Mouse (Mus musculus) cerebellum, adult 9-11 months (tissue): Measurements from ENCODE around the gene Rin1.

ENCODE experiments used
- DNase-seq: peaks from one replicate; pipeline ENCODE4 v3.0.0; 2022

Rin1 gene

DNA sequence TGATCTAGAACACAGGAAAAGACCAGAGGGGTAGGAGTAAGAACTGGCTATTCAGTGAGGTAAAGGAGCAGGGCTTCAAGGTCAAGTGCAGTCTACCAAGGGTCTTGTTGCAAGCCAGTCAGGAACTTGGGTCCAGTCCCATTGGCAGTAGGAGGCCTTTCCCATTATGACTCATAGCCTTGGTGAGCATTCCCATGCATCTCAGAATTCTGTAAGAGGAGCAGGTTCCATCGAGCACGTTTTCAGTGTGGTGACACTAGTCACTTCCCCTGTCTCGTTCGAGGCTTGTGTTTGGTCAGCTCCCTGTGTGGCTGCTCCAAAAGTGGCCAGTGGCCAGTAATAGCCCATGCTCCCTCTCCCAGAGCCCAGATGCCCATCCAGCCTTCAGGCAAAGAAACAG is 4.8 kb upstream of the Rin1 start:
- no peak for DNase-seq

DNA sequence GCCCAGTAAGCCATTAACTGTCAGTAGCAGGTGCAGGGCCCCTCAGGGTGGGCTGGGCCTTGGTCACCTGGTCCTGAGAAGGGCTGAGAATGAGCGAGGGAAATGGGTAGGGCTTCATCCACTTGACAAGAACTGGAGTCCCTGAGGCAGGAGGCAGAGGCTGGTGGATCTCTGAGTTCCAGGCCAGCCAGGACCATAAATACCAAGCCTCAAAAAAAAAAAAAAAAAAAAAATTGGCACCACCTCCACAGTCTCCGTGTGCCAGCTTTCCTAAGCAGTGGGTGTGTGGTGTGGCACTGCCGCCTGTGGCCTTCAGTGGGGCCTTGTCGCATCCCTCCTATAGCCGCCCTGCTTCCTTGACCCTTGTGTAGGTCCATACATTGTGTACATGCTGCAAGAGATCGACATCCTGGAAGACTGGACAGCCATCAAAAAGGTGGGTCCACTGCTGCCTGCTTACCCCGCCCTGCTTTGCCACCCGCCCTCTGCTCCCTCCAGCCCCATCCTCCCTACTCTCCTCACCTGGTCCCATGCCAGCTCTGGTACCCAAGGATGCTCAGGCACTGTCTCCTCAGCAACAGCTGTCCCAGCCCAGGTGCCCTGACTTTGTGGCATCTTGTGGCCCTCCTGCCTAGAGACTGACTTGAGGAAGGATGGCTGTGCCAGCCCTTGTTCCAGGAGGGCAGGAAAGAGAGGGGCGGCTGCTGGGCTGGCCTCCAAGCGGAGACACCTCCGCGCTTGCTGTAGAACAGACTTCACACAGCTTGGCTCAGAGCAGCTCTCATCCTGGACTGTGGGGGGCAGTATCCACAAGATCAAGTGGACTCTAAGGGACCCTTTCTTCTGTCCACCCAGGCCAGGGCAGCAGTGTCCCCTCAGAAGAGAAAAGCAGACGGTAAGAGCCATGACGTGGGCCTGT is 1.9 kb upstream of the Rin1 start:
- peak; percentile 56 for DNase-seq

DNA sequence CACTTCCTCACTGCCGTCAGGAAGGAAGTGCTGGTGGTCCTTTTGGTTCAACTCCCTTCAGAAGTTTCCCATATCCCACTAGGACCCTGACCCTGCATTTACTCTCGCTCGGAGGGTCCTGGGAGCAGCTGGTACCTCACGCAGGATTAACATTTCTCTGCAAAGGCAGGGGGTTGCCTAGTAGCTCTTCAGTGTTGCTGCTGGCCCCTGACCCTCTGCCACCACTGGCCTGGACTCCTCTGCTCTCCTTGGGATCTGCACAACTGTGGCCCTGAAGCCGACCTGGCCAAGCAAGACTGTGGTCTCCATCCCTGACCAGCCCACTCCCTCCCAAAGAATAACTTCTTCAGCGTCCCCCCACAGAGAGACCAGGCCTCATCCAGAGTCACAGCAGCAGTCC is 956 bp upstream of the Rin1 start:
- DNase-seq, result peak; percentile 48

DNA sequence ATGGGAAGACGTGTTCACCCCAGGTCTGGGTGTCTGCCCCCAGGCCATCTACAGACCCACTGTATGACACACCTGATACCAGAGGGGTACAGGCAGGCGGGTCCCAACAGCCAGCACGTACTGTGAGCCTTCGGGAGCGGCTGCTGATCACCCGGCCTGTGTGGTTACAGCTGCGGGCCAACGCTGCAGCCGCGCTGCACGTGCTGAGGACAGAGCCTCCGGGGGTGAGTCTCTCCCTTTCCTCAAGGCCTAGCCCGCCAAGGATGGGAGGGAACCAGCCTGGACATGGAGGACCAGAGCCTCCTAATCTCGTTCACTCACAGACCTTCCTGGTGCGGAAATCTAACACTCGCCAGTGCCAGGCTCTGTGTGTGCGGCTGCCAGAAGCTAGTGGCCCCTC is 750 bp downstream of the Rin1 start:
- DNase-seq, result peak; percentile 55

DNA sequence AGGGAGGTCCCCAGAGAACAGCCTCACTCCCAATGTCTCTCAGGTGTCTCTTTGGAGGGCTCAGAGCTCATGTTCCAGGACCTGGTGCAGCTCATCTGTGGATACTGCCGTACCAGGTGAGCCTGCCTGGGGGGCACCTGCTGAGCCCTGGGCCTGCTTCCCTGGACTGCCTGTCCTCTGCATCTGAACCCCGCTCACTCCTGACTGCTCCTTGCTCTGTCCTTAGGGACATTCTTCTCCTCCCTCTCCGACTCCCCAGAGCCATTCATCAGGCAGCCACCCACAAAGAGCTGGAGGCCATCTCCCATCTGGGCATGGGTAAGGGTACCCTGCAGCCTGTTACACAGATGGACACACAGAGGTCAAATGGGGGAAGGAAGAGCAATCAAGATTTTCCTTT is 1.2 kb downstream of the Rin1 start:
- DNase-seq, result peak; percentile 52

DNA sequence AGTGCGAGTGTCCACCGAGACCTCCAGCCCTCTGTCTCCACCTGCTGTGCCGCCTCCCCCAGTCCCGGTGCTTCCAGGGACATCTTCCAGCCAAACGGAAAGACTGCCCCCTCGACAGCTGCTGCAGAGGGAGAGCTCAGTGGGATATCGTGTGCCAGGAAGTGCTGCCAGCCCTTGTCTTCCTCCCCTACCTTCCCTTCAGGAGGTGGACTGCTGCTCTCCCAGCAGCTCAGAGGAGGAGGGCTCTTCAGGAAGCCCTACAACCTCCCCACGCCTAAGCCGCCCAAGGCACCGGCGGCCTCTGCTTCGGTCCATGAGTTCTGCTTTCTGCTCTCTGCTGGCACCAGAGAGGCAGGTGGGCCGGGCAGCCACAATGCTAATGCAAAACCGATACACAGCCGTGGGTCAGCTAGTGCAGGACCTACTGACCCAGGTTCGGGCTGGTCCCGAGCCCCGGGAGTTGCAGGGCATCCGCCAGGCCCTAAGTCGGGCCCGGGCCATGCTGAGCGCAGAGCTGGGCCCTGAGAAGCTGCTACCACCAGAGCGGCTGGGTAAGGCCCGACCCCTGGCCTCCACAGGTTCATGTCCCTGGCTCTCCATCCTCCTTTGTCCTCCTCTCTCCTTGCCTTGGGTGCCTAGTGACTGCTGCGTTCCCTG is 2.0 kb downstream of the Rin1 start:
- DNase-seq, result peak; percentile 79

DNA sequence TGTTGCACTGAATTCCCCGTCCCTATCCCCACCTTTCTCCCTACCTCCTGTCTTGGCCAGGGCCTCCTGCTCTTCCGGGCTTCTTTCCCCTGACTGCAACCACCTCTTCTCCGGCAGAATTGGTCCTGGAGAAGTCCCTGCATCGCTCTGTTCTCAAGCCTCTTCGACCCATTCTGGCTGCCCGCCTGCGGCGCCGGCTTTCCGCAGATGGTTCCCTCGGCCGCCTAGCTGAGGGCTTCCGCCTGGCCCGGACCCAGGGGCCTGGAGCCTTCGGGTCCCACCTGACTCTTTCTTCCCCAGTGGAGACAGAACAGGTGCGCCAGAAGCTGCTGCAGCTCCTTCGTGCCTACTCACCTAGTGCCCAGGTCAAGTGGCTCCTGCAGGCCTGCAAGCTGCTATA is 2.6 kb downstream of the Rin1 start:
- DNase-seq, result peak; percentile 84

DNA sequence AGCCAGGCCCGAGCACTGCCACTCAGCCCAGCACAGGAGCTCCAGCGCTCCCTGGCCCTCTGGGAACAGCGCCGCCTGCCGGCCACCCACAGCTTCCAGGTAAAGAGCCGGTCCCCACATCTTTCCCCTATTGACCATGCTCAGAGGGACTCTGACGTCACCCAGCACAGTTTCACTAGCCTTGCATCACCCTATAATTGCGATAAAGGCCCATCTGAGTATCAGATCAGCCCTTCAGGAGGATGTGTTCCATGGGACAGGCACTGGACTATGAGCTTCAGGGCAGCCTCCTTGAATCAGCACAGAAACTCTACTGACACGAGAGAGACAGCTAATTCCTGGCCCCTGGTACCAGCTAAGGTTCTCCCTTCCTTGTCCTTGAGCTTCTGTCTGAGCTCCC is 3.6 kb downstream of the Rin1 start:
- DNase-seq, result peak; percentile 80

DNA sequence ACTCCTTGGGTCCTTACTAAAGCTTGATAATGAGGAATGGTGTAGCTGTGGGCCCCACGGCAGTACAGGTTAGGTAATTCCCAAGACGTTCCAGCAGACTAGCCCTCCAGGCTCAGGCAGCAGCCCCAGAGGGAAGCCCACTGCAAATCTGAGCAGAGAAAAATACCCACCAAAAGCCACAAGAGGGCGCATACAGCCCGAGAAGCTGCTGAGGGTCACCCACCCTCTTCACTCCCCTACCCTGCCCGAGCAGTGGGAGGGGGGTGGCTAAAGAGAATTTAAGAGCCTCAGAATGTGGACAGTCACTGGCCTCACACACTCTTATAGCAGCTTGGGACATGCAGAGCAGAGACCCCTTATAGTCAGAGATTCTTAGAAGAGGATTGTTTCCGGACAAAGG is 6.0 kb downstream of the Rin1 start:
- DNase-seq, result no peak

DNA sequence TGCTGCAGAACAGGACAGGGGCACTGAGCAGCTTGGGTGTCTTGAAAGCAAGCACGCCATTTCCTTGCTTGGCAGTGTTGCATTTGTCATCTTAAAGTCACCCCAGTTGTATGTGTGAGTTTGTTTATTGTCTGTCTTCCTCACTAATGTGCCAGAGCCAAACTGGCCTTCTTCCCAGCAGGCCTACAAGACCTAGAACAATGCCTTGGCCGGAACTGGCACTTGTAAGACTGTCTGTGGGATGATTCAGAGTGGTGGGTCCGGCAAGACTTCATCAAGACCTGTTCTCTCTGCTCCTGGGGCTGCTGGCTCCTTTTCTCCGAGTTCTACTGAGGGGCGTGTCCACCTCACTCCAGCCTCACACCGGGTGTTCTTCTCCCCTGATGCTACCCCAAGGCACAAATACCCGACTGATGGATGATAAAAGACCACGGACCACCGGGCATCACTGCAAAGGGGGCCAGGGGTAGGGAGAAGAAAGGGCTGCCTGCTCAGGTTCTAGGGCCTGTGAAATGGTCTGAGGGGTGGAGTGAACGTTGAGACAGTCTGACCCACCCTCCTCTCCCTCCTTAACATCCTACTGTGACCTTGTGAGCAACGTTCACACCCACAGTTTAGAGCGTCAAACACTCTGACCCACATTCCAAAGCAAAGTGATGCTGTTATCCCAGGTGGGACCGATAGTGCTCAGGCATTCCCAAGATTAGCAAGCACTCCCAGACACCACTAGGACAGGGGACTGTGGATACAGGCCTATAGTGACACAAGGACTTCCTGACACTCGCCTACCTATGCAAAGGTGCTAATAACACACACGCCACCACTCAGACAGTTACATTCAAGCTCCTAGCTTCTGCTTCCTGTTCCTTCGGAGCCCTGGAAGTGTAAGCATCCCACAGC is 7.8 kb downstream of the Rin1 start:
- no peak for DNase-seq

DNA sequence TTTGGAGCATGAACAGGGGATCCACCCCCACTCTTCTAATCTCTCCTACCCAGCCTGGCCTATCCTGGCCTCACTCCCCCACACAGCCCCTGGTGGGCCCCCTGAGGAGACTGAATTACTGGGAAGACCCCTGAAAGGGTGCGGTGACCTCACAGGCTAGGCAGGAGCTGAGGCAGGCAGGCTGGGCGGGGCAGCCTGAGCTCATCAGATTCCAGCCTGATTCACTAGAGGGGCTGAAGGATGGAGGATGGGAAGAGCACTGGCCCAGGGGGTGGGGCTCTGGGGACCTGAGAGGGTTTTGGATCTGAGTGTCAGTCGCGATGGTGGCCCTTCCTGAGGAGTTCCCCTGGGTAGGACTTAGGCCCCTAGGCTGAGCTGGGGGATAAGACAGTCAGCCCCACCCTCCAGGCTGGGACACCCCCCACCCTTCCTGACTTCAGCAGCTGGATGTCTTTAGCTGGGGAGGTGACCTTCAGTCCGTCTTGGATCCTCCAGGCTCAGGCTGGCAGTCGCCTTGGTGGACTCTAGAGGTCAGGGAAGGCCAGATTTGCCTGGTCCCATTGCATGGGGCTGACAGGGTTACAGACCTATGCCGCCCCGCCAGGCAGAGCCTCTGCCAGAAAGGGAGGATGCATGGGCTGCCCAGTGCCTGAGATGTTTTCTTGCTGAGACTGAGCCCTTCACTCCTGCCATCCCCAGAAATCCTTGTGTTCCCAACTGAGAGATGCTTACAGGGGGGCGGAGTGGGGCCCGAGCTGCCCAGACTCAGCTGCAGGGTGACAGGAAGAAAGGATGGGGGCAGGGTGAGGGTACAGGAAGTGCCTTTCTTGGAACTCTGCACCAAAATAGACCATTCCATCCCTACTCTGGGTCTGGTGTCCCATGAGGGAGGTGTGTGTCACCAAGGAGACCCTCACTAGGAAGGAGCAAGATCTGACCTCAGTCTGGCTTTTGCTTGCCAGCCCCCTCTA is 8.8 kb downstream of the Rin1 start:
- no peak for DNase-seq

DNA sequence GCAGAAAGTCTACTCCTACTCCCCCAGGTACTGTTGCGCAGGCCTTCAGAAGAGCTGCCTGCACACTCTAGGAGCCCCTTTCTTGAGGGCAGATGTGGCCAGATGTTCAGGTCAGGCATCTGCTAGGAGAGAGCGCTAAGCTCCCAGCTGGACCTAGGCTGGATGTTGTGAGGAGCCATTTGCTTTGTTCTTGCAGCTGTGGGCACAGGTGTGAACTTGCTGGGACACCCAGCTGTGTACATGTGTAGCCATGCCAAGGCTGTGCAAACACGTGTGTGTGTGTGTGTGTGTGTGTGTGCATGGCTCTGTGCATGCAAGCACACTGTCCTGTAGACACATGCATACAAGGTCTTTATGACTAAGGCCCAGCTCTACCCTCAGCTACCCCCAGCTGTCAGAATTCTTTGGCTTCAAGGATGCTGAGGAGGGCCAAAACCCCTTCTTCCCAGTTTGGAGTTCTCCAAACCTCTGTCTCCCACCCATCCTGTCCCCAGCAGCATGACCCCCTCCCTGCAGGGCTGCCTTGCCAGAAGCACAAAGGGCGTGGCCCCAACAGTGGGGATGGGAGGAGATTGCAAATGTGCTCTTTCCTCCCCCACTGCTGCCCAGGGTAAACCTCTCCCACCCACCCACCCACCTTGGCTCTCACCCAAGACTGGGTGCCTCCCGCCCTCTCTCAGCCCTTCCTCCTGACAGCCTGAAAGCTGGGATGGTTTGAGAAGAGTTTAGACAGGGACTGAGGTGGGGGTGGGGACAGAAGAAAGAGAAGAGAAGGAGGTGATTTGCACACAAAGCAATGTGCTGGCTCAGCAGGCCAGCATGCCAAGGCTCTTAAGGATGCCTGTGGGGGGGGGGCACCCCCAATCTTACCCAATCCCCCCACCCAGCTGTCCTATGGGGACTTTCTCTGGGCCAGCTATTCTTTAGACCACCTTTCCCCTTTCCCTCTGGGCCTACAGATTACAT is 10.4 kb downstream of the Rin1 start:
- DNase-seq, result no peak

DNA sequence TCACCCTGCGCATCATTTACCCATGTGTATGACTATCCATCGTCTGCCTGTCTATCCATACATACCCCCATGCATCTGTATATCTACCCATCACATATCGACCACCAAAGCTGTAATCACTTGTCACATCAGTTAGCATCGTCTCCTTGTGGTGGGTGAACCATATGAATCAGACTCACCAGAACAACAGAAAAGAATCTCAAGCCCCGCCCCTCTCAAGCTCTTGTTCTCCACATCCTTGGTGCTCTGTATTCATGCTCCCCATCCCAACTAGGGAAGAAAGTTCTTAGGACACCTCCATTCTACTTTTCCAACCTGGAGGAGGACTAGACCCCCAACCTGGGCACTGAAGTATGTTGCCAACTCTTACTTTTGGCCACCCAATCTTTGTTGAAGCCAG is 11.8 kb downstream of the Rin1 start:
- no peak for DNase-seq

DNA sequence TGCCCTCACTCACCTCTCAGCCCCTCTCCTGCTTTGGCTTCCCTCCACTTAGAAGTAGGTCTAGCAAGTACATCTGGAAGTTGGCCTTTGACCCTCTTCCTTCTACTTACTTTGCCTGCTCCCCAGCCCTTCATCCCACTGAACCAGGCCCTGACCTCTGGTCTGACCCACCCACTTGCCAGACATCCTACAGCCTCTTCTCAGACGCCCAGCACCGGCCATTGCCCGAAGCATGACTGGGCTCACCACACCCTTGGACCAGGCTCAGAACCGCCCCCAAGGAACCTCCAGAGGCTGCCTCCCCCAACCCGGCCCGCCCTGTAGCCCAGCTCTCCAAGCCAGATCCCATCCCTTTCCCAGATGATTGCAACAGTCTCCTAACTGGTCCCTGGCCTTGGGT is 12.2 kb downstream of the Rin1 start:
- no peak for DNase-seq

DNA sequence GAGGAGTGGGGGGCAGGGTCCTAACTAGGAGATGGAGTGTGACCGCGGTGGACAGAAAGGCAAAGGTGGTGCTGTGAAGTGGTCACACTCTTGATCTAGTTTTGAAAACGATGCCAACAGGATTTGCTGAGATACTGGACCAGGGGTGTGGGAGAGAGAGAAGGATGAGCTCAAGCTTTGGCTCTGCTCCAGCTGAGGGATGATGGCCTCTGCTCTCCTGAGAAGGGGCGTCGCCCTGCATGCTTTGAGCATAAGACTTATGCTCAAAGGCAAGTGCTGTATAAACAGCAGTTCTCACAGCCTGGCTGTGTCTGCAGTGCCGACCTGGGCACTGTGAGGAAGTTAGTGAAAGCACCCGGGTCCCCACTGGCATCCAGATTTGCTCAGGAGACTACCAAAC is 14.8 kb downstream of the Rin1 start:
- DNase-seq, result no peak

DNA sequence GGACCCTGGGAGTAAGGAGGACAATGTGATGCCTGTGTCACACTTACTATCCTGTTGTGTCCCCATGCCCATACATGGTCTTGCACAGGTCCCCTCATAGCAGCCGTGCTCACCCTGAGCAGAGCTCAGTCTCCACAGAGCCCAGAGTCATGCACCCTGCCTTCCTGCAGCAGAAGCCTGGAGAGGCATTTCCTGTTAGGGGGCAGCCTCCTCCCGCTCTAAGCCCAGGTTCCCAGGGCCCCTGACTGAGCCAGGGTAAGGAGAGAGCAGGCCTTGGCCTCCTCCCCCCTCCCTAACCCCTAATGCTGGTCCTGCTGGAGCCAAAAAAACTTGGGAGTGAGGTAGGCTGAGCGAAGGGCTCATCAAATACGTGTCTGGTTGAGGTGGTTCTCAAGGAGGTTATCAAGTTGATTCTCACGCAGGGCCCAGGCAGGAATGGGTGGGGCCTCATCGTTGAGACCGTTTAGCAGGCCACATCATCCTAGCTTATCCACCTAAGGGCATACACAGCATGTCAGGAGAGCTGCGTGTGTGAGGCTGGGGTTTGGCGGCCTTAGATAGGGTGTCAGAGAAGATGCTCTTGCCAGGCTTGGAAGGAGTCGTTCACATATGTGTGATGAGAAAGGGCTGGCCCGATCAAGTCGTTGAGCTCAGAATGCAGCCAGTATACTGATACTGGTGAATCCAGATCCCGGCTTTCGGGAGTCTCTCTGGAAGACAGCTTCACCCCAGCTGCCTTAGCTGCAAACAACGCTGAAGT is 16.9 kb downstream of the Rin1 start:
- DNase-seq, result peak; percentile 28

DNA sequence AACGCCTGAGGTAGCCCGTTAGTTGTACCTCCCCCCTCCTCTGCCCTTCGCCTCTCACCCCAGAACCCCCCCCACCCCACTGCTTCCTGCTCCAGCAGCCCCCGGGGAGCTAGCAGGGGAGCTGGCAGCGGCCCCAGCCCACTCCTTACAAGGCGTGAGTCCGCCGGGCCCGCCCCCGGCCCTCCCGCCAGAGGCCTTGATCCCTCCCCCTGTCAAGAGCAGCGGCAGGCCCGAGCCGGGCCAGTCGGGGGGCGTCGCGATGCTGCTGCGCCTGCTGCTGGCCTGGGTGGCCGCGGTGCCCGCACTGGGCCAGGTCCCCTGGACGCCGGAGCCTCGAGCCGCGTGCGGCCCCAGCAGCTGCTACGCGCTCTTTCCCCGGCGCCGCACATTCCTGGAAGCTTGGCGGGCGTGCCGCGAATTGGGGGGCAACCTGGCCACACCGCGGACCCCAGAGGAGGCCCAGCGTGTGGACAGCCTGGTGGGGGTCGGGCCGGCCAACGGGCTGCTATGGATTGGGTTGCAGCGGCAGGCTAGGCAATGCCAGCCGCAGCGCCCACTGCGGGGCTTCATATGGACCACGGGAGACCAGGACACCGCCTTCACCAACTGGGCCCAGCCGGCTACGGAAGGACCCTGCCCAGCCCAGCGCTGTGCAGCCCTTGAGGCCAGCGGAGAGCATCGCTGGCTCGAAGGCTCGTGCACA is 17.7 kb downstream of the Rin1 start, which contains the start of gene Cd248:
Gene Cd248, plus strand, starts transcription at position 212 of the 703 bp plus-strand sequence.
- DNase-seq, result peak; percentile 42

DNA sequence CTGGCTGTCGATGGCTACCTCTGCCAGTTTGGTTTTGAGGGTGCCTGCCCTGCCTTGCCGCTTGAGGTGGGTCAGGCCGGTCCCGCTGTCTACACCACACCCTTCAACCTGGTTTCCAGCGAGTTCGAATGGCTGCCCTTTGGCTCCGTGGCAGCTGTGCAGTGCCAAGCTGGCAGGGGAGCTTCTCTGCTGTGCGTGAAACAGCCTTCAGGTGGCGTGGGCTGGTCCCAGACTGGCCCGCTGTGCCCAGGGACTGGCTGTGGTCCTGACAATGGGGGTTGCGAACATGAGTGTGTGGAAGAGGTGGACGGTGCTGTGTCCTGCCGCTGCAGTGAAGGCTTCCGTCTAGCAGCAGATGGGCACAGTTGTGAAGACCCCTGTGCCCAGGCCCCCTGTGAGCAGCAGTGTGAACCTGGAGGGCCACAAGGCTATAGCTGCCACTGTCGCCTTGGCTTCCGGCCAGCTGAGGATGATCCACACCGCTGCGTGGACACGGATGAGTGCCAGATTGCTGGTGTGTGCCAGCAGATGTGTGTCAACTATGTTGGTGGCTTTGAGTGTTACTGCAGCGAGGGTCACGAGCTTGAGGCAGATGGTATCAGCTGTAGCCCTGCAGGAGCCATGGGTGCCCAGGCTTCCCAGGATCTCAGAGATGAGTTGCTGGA is 18.4 kb downstream of the Rin1 start:
- peak; percentile 52 for DNase-seq

DNA sequence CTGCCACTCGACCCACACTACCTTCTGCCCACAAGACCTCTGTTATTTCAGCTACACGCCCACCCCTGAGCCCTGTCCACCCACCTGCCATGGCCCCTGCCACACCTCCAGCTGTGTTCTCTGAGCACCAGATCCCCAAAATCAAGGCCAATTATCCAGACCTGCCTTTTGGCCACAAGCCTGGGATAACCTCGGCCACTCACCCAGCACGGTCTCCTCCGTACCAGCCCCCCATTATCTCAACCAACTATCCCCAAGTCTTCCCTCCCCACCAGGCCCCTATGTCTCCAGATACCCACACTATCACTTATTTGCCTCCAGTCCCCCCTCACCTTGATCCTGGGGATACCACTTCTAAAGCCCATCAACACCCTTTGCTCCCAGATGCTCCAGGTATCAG is 19.2 kb downstream of the Rin1 start:
- DNase-seq, result peak; percentile 36
